8 mouse cellular contexts compared by ENCODE assay signal in the genomic region with DNA sequence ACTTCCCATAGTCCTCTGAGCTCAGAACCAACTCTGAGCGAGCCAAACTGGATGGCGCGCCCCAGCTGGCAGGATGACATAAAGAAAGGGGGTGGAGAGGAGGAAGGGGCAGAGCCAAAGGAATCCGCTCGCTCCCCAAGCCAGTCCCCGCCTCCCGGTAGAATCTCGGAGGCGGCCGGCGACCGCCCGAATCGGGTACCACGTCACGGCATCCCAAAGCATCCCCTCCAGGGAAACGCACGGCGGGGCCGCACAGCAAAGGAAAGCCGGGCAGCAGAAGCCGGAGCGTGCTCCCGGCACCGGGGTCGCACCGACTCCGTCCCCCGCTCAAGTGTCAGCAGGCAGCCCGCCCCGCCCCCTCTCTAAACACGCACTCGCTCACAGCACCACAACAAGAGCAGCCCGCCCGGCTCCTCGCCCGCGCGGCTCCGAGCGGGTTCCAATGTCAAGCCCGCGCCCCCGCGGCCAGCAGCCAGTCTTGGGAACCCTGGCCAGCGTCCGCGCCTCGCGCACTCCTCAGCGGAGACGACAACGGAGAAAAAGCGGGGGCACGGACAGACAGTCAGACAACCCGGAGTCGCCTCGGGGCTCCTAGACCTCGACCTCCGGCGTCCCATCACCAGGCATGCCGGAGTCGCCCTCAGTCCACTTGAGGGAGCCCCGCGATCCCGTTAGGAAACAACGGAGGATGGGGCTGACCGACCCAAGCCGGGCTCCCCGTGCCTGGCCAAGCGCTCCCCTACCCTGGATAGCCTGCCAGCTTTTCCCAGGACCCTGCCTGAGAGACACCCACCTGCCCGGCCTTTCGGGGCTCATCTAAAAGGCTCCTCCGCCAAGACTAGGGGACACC. TPM values are rescaled to one million over a fixed set of nuclear protein-coding genes. Genes with fewer than 3 reads are reported as not detected.
DNase-seq lines count a peak whose midpoint lies in the region; ATAC-seq and TF ChIP-seq lines count a peak whose summit lies in the region.

No protein-coding gene starts in this region.

- no peaks in the 10 kb centered on the region for H3K9me3 ChIP-seq in CH12.LX (replicated peaks; ENCODE audit: low read length)
- H3K9me3 ChIP-seq in forebrain, embryonic 10.5 days, result no peaks in the 10 kb centered on the region
- H3K9me3 ChIP-seq in heart, embryonic 15.5 days (replicated peaks), result no peaks in the 10 kb centered on the region
- no peaks in the 10 kb centered on the region for H3K9me3 ChIP-seq in liver, embryonic 13.5 days (replicated peaks)
- no peaks in the 10 kb centered on the region for H3K9me3 ChIP-seq in stomach, embryonic 15.5 days

- H3K4me3 ChIP-seq in CH12.LX (replicated peaks in 1 of 3; ENCODE audit: low read depth in 2 of 3, low read length in 2 of 3, poor library complexity in 1 of 3), result peak overlapping the region; percentile 84 to 99 (median 92)
- peak overlapping the region; percentile 71 for H3K4me3 ChIP-seq in forebrain, embryonic 10.5 days
- H3K4me3 ChIP-seq in heart, embryonic 15.5 days, result peak overlapping the region; percentile 87
- peak overlapping the region; percentile 99 for H3K4me3 ChIP-seq in liver, embryonic 13.5 days (replicated peaks)
- peak overlapping the region; percentile 98 for H3K4me3 ChIP-seq in stomach, embryonic 15.5 days (replicated peaks)

- peak; percentile 50; the same call in 1 of the 2 replicates for TF ChIP-seq POLR2A in CH12.LX (IDR thresholded peaks at IDR 0.05; ENCODE audit: low read depth, low read length)

- no peak for TF ChIP-seq EP300 in CH12.LX (IDR thresholded peaks at IDR 0.05; ENCODE audit: low read length)

- peak; percentile 84 for DNase-seq in CH12.LX (ENCODE audit: extremely low read depth)
- peak; percentile 78 for DNase-seq in c-Kit-positive CD71-negative TER-119-negative erythroid progenitor cells, embryonic 14.5 days (ENCODE audit: low read depth)
- DNase-seq in forebrain, embryonic 10.5 days (ENCODE audit: extremely low spot score, low spot score), result peak; percentile 82
- peak; percentile 77 to 89 for DNase-seq in kidney, postnatal 25 days
- peak; percentile 76 for DNase-seq in liver, embryonic 13.5 days
- DNase-seq in natural killer cell, adult 2 months (ENCODE audit: low spot score in 2 of 2), result peak; percentile 55 to 62

- H3K9ac ChIP-seq in CH12.LX (ENCODE audit: insufficient read depth, low read depth), result peak overlapping the region; percentile 73
- peak overlapping the region; percentile 83 for H3K9ac ChIP-seq in heart, embryonic 15.5 days
- peak overlapping the region; percentile 96 for H3K9ac ChIP-seq in liver, embryonic 13.5 days
- peak overlapping the region; percentile 77 for H3K9ac ChIP-seq in stomach, embryonic 15.5 days

- H3K4me1 ChIP-seq in CH12.LX (ENCODE audit: control insufficient read depth in 1 of 2, insufficient read depth in 2 of 2), result peaks cover 0 to 27% of the 10 kb centered on the region in 2 experiments; a peak in 2 of 4 replicates
- peaks cover 28% of the 10 kb centered on the region for H3K4me1 ChIP-seq in forebrain, embryonic 10.5 days
- H3K4me1 ChIP-seq in heart, embryonic 15.5 days (replicated peaks), result peaks cover 18% of the 10 kb centered on the region
- peaks cover 27% of the 10 kb centered on the region for H3K4me1 ChIP-seq in liver, embryonic 13.5 days (replicated peaks)
- H3K4me1 ChIP-seq in stomach, embryonic 15.5 days, result peaks cover 7% of the 10 kb centered on the region; the same call in 1 of the 2 replicates

- WGBS in forebrain, embryonic 10.5 days, result under 1% methylated on average over 74 of the region's 74 CpGs
- under 1% methylated on average over 73 of the region's 74 CpGs for WGBS in heart, embryonic 15.5 days
- WGBS in liver, embryonic 13.5 days (ENCODE audit: insufficient replicate concordance), result under 1% methylated on average over 74 of the region's 74 CpGs
- WGBS in stomach, embryonic 15.5 days, result under 1% methylated on average over 72 of the region's 74 CpGs

- in situ Hi-C loops in CH12.LX (cut with MboI; ENCODE audit: low pct_ligation_motif_present, low pct_unique_long_range_greater_than_20kb, low sequenced_read_pairs), result no loop called here

- peak overlapping the region; percentile 88 for H3K4me2 ChIP-seq in CH12.LX (ENCODE audit: insufficient read depth, low read depth, poor library complexity, severe bottlenecking)
- H3K4me2 ChIP-seq in heart, embryonic 15.5 days, result peak overlapping the region; percentile 60
- peak overlapping the region; percentile 77 for H3K4me2 ChIP-seq in liver, embryonic 13.5 days
- H3K4me2 ChIP-seq in stomach, embryonic 15.5 days, result peak overlapping the region; percentile 64

- TF ChIP-seq RAD21 in CH12.LX (IDR thresholded peaks at IDR 0.05; ENCODE audit: low read depth, low read length), result no peak

- dilution Hi-C loops in CH12.LX (cut with MboI; ENCODE audit: extremely low pct_ligation_motif_present, extremely low pct_unique_long_range_greater_than_20kb, low sequenced_read_pairs), result no loop called here

- no peak; a peak in 1 of 4 replicates for TF ChIP-seq CTCF in CH12.LX (conservative IDR thresholded peaks at IDR 0.05 in 1 of 2, IDR thresholded peaks at IDR 0.05 in 1 of 2; ENCODE audit: low read depth in 2 of 2, low read length in 2 of 2)

- peak; percentile 58 for ATAC-seq in heart, embryonic 15.5 days (replicated peaks; ENCODE audit: insufficient number of reproducible peaks, insufficient read depth, low FRiP score, low read depth)
- ATAC-seq in liver, embryonic 13.5 days (ENCODE audit: low read depth), result peak; percentile 68
- ATAC-seq in stomach, embryonic 15.5 days (ENCODE audit: insufficient read depth, low FRiP score, low read depth), result peak; percentile 64

- peaks cover 10 to 54% of the 10 kb centered on the region in 2 experiments for H3K36me3 ChIP-seq in CH12.LX (replicated peaks in 1 of 2; ENCODE audit: control insufficient read depth in 1 of 2, insufficient read depth in 1 of 2, low read length in 1 of 2)
- H3K36me3 ChIP-seq in forebrain, embryonic 10.5 days (replicated peaks), result peaks cover 63% of the 10 kb centered on the region
- H3K36me3 ChIP-seq in heart, embryonic 15.5 days, result peaks cover 18% of the 10 kb centered on the region; the same call in 1 of the 2 replicates
- peaks cover 26% of the 10 kb centered on the region for H3K36me3 ChIP-seq in liver, embryonic 13.5 days
- H3K36me3 ChIP-seq in stomach, embryonic 15.5 days, result peaks cover 10% of the 10 kb centered on the region; the same call in 1 of the 2 replicates

- H3K27me3 ChIP-seq in CH12.LX (replicated peaks), result no peaks in the 10 kb centered on the region
- no peaks in the 10 kb centered on the region for H3K27me3 ChIP-seq in forebrain, embryonic 10.5 days (ENCODE audit: poor library complexity, severe bottlenecking)
- H3K27me3 ChIP-seq in heart, embryonic 15.5 days, result no peaks in the 10 kb centered on the region
- H3K27me3 ChIP-seq in liver, embryonic 13.5 days, result no peaks in the 10 kb centered on the region
- no peaks in the 10 kb centered on the region for H3K27me3 ChIP-seq in stomach, embryonic 15.5 days (replicated peaks)

- H3K27ac ChIP-seq in CH12.LX (ENCODE audit: insufficient read depth, low read depth), result peak overlapping the region; percentile 66
- H3K27ac ChIP-seq in forebrain, embryonic 10.5 days, result peak overlapping the region; percentile 96
- peak overlapping the region; percentile 97 for H3K27ac ChIP-seq in heart, embryonic 15.5 days
- H3K27ac ChIP-seq in liver, embryonic 13.5 days, result peak overlapping the region; percentile 92
- peak overlapping the region; percentile 94 for H3K27ac ChIP-seq in stomach, embryonic 15.5 days

- peaks cover 42% of the 10 kb centered on the region for H3K79me2 ChIP-seq in CH12.LX (replicated peaks; ENCODE audit: control insufficient read depth, extremely low read depth, insufficient read depth, poor library complexity, severe bottlenecking)

TF ChIP-seq in CH12.LX, 34 proteins besides CTCF, POLR2A, EP300 and RAD21:
- TF ChIP-seq MEF2A (IDR thresholded peaks at IDR 0.05; ENCODE audit: borderline replicate concordance, low read depth, low read length), result peak; percentile 18; the same call in 1 of the 2 replicates
- 0 out of 2 replicates have a peak, but pooled peaks have one; percentile 46 for TF ChIP-seq MAZ (IDR thresholded peaks at IDR 0.05; ENCODE audit: low read depth, low read length)
- peak; percentile 38; the same call in 1 of the 2 replicates for TF ChIP-seq ZMIZ1 (IDR thresholded peaks at IDR 0.05; ENCODE audit: low read depth, low read length)
- TF ChIP-seq ELF1 (IDR thresholded peaks at IDR 0.05; ENCODE audit: low read depth, low read length), result peak; percentile 31; the same call in 1 of the 2 replicates
- peak; percentile 80 for TF ChIP-seq MXI1 (IDR thresholded peaks at IDR 0.05; ENCODE audit: low read depth, low read length)
- peak; percentile 46; the same call in 1 of the 2 replicates for TF ChIP-seq CHD2 (IDR thresholded peaks at IDR 0.05; ENCODE audit: low read length)
- no peak for TF ChIP-seq RCOR1 (conservative IDR thresholded peaks at IDR 0.05; ENCODE audit: low read depth, low read length)
- no peak for TF ChIP-seq JUND (conservative IDR thresholded peaks at IDR 0.05; ENCODE audit: low read depth, low read length)
- TF ChIP-seq SIN3A (IDR thresholded peaks at IDR 0.05; ENCODE audit: low read length), result peak; percentile 99
- TF ChIP-seq SMC3 (IDR thresholded peaks at IDR 0.05; ENCODE audit: low read depth, low read length), result no peak
- TF ChIP-seq TCF12 (IDR thresholded peaks at IDR 0.05; ENCODE audit: low read depth, low read length), result 0 out of 2 replicates have a peak, but pooled peaks have one; percentile 38
- peak; percentile 65 for TF ChIP-seq NELFE (IDR thresholded peaks at IDR 0.05; ENCODE audit: low read depth, low read length)

RNA-seq across cellular contexts. Expression of a gene that starts 0.7 kb away (rescaled TPM):
- total RNA-seq in CH12.LX (2012; rRNA removed) (14.6 and 15.0 TPM in 2 replicates), CH12.LX (2014; rRNA removed) (11.2 and 12.3 TPM in 2 replicates)
- polyA plus RNA-seq in CH12.LX (2012; ENCODE audit: insufficient read length, low read depth), result 19.8 and 25.2 TPM in 2 replicates
- polyA plus RNA-seq in forebrain, embryonic 10.5 days (2016; fragmentation: Nextera tagmentation; extraction: Ambion mirVana), result 40.6 and 43.0 TPM in 2 replicates
- 20.2 and 23.1 TPM in 2 replicates for polyA plus RNA-seq in heart, embryonic 15.5 days (2015; fragmentation: Nextera tagmentation; extraction: Ambion mirVana)
- 4.6 and 8.4 TPM in 2 replicates for polyA plus RNA-seq in liver, embryonic 13.5 days (2015; fragmentation: Nextera tagmentation; extraction: Ambion mirVana)
- 17.6 and 19.4 TPM in 2 replicates for polyA plus RNA-seq in stomach, embryonic 15.5 days (2015; fragmentation: Nextera tagmentation; extraction: Ambion mirVana)

RNA-seq across cellular contexts. Expression of a gene that starts 47.0 kb away (rescaled TPM):
- total RNA-seq in CH12.LX (2012; rRNA removed) (29.6 and 37.4 TPM in 2 replicates), CH12.LX (2014; rRNA removed) (92.9 and 102 TPM in 2 replicates)
- 60.7 and 70.1 TPM in 2 replicates for polyA plus RNA-seq in CH12.LX (2012; ENCODE audit: insufficient read length, low read depth)
- 58.1 and 58.2 TPM in 2 replicates for polyA plus RNA-seq in forebrain, embryonic 10.5 days (2016; fragmentation: Nextera tagmentation; extraction: Ambion mirVana)
- polyA plus RNA-seq in heart, embryonic 15.5 days (2015; fragmentation: Nextera tagmentation; extraction: Ambion mirVana), result 35.6 and 37.4 TPM in 2 replicates
- polyA plus RNA-seq in liver, embryonic 13.5 days (2015; fragmentation: Nextera tagmentation; extraction: Ambion mirVana), result 15.7 and 17.7 TPM in 2 replicates
- polyA plus RNA-seq in stomach, embryonic 15.5 days (2015; fragmentation: Nextera tagmentation; extraction: Ambion mirVana), result 47.2 and 49.5 TPM in 2 replicates

Comparison
In these comparisons a context has a peak if more than half of its experiments do, and no peak if none do; other contexts are left out.
1. Peak in every context shown above with its lines: DNase-seq, ATAC-seq, H3K4me3 ChIP-seq and H3K27ac ChIP-seq.